Mouse (Mus musculus): ENCODE results near the gene Ppp6c. TPM values are rescaled to one million over a fixed set of nuclear protein-coding genes. Genes with fewer than 3 reads are reported as not detected.

Gene Ppp6c
- polyA plus RNA-seq, 1 experiment from 2014 or later = 81.1 TPM

GRCm38 (mm10) chr2:39194809-39195208 is 31.4 kb downstream of the Ppp6c start:
- Histone ChIP-seq H3K9ac (no peak overlapping the region), H3K4me1 (peaks cover under 1% of the 10 kb centered on the region; the same call in 1 of the 2 replicates), H3K27me3 (replicated peaks) (no peaks in the 10 kb centered on the region), H3K9me3 (no peaks in the 10 kb centered on the region), H3K27ac (no peak overlapping the region), H3K4me2 (replicated peaks) (no peak overlapping the region), H3K36me3 (peaks cover 7% of the 10 kb centered on the region; the same call in 1 of the 2 replicates), H3K4me3 (no peak overlapping the region)
- ATAC-seq (ENCODE audit: low FRiP score, low read depth) = no peak
- WGBS = 92% methylated on average over 2 of the region's 2 CpGs

- ATAC-seq (ENCODE audit: low FRiP score, low read depth) = peak; percentile 100
- Histone ChIP-seq H3K4me1 (peaks cover 12% of the 10 kb centered on the region), H3K9me3 (no peaks in the 10 kb centered on the region), H3K27me3 (replicated peaks) (no peaks in the 10 kb centered on the region), H3K27ac (peak within 1 kb of the TSS; percentile 97), H3K4me2 (replicated peaks) (peak within 1 kb of the TSS; percentile 86), H3K9ac (peak within 1 kb of the TSS; percentile 92), H3K4me3 (peak within 1 kb of the TSS; percentile 95), H3K36me3 (peaks cover 7% of the 10 kb centered on the region)
- WGBS = under 1% methylated on average over 41 of the region's 41 CpGs
These were observed 35.6 kb downstream of the Ppp6c start, which contains the start of gene Scai for GRCm38 (mm10) chr2:39190561-39191056. Gene Scai (minus strand): TSS chr2:39190734.

GRCm38 (mm10) chr2:39189961-39190560 is 36.2 kb downstream of the Ppp6c start:
- Histone ChIP-seq H3K27ac (peak overlapping the region; percentile 97), H3K4me1 (peaks cover 12% of the 10 kb centered on the region), H3K9me3 (no peaks in the 10 kb centered on the region), H3K4me3 (peak overlapping the region; percentile 95), H3K4me2 (replicated peaks) (peak overlapping the region; percentile 86), H3K27me3 (replicated peaks) (no peaks in the 10 kb centered on the region), H3K36me3 (peaks cover 7% of the 10 kb centered on the region), H3K9ac (peak overlapping the region; percentile 92)
- peak; percentile 92 for ATAC-seq (ENCODE audit: low FRiP score, low read depth)
- WGBS = under 1% methylated on average over 39 of the region's 39 CpGs

- no peak overlapping the region for H3K27ac ChIP-seq
- no peak overlapping the region for H3K4me2 ChIP-seq (replicated peaks)
These were observed 40.3 kb downstream of the Ppp6c start for GRCm38 (mm10) chr2:39185942-39186341.

GRCm38 (mm10) chr2:39183587-39183986 is 42.7 kb downstream of the Ppp6c start:
- ATAC-seq (ENCODE audit: low FRiP score, low read depth) = no peak
- H3K4me2 ChIP-seq (replicated peaks) = no peak overlapping the region
- H3K36me3 ChIP-seq = peaks cover 25% of the 10 kb centered on the region
- H3K4me3 ChIP-seq = no peak overlapping the region
- WGBS = 96% methylated on average over 2 of the region's 2 CpGs
- no peak overlapping the region for H3K9ac ChIP-seq
- H3K27ac ChIP-seq = no peak overlapping the region
- peaks cover under 1% of the 10 kb centered on the region; the same call in 1 of the 2 replicates for H3K4me1 ChIP-seq
- H3K27me3 ChIP-seq (replicated peaks) = no peaks in the 10 kb centered on the region
- H3K9me3 ChIP-seq = no peaks in the 10 kb centered on the region

More at GRCm38 (mm10) chr2:39185942-39186341, 40.3 kb downstream of the Ppp6c start:
- Histone ChIP-seq H3K9ac (no peak overlapping the region), H3K27me3 (replicated peaks) (no peaks in the 10 kb centered on the region), H3K4me1 (peaks cover 12% of the 10 kb centered on the region), H3K4me3 (no peak overlapping the region), H3K9me3 (no peaks in the 10 kb centered on the region), H3K36me3 (peaks cover 16% of the 10 kb centered on the region)
- ATAC-seq (ENCODE audit: low FRiP score, low read depth) = no peak
- 75% methylated on average over 3 of the region's 3 CpGs for WGBS

GRCm38 (mm10) chr2:39160996-39161395 is 65.3 kb downstream of the Ppp6c start:
- no peak overlapping the region for H3K4me3 ChIP-seq
- H3K4me2 ChIP-seq (replicated peaks) = no peak overlapping the region
- 100% methylated on average over 1 of the region's 1 CpGs for WGBS
- ATAC-seq (ENCODE audit: low FRiP score, low read depth) = no peak
- no peak overlapping the region for H3K27ac ChIP-seq
- H3K9ac ChIP-seq = no peak overlapping the region
- no peaks in the 10 kb centered on the region for H3K27me3 ChIP-seq (replicated peaks)
- H3K9me3 ChIP-seq = no peaks in the 10 kb centered on the region
- 0 out of 2 replicates have a peak, but pooled peaks cover 2% of the 10 kb centered on the region for H3K36me3 ChIP-seq
- H3K4me1 ChIP-seq = no peaks in the 10 kb centered on the region

- 94% methylated on average over 1 of the region's 1 CpGs for WGBS
- ATAC-seq (ENCODE audit: low FRiP score, low read depth) = no peak
- H3K36me3 ChIP-seq = 0 out of 2 replicates have a peak, but pooled peaks cover 2% of the 10 kb centered on the region
- H3K4me3 ChIP-seq = no peak overlapping the region
- H3K4me1 ChIP-seq = no peaks in the 10 kb centered on the region
- no peaks in the 10 kb centered on the region for H3K9me3 ChIP-seq
- no peak overlapping the region for H3K27ac ChIP-seq
- no peak overlapping the region for H3K4me2 ChIP-seq (replicated peaks)
- H3K27me3 ChIP-seq (replicated peaks) = no peaks in the 10 kb centered on the region
- no peak overlapping the region for H3K9ac ChIP-seq
These were observed 68.3 kb downstream of the Ppp6c start for GRCm38 (mm10) chr2:39157916-39158315.

- no peak overlapping the region for H3K4me3 ChIP-seq
- 0 out of 2 replicates have a peak, but pooled peaks cover 2% of the 10 kb centered on the region for H3K36me3 ChIP-seq
- no peak overlapping the region for H3K4me2 ChIP-seq (replicated peaks)
- no peak overlapping the region for H3K9ac ChIP-seq
- H3K4me1 ChIP-seq = no peaks in the 10 kb centered on the region
- WGBS = 62% methylated on average over 1 of the region's 1 CpGs
- no peaks in the 10 kb centered on the region for H3K27me3 ChIP-seq (replicated peaks)
- no peaks in the 10 kb centered on the region for H3K9me3 ChIP-seq
- no peak overlapping the region for H3K27ac ChIP-seq
- ATAC-seq (ENCODE audit: low FRiP score, low read depth) = no peak
These were observed 69.4 kb downstream of the Ppp6c start for GRCm38 (mm10) chr2:39156821-39157220.

GRCm38 (mm10) chr2:39150943-39151342 is 75.3 kb downstream of the Ppp6c start:
- 80% methylated on average over 2 of the region's 2 CpGs for WGBS
- no peak for ATAC-seq (ENCODE audit: low FRiP score, low read depth)
- H3K27ac ChIP-seq = no peak overlapping the region
- H3K9ac ChIP-seq = no peak overlapping the region
- no peak overlapping the region for H3K4me3 ChIP-seq
- no peak overlapping the region for H3K4me2 ChIP-seq (replicated peaks)
- H3K4me1 ChIP-seq = no peaks in the 10 kb centered on the region
- H3K9me3 ChIP-seq = no peaks in the 10 kb centered on the region
- no peaks in the 10 kb centered on the region for H3K27me3 ChIP-seq (replicated peaks)
- no peaks in the 10 kb centered on the region for H3K36me3 ChIP-seq

GRCm38 (mm10) chr2:39148075-39148474 is 78.2 kb downstream of the Ppp6c start:
- H3K4me2 ChIP-seq (replicated peaks) = no peak overlapping the region

GRCm38 (mm10) chr2:39146469-39146868 is 79.8 kb downstream of the Ppp6c start:
- whole genome bisulfite sequencing = 95% methylated on average over 1 of the region's 1 CpGs
- H3K36me3 ChIP-seq = no peaks in the 10 kb centered on the region
- no peak overlapping the region for H3K4me3 ChIP-seq
- no peak overlapping the region for H3K27ac ChIP-seq
- H3K9me3 ChIP-seq = no peaks in the 10 kb centered on the region
- H3K27me3 ChIP-seq (replicated peaks) = no peaks in the 10 kb centered on the region
- no peak overlapping the region for H3K9ac ChIP-seq
- H3K4me2 ChIP-seq (replicated peaks) = no peak overlapping the region
- no peaks in the 10 kb centered on the region for H3K4me1 ChIP-seq
- ATAC-seq (ENCODE audit: low FRiP score, low read depth) = no peak

More at GRCm38 (mm10) chr2:39148075-39148474, 78.2 kb downstream of the Ppp6c start:
- Histone ChIP-seq H3K4me3 (no peak overlapping the region), H3K27me3 (replicated peaks) (no peaks in the 10 kb centered on the region), H3K36me3 (no peaks in the 10 kb centered on the region), H3K4me1 (no peaks in the 10 kb centered on the region), H3K9ac (no peak overlapping the region), H3K27ac (no peak overlapping the region), H3K9me3 (no peaks in the 10 kb centered on the region)
- no peak for ATAC-seq (ENCODE audit: low FRiP score, low read depth)
- 56% methylated on average over 2 of the region's 2 CpGs for WGBS

All from neural tube, embryonic 12.5 days (tissue).